Mouse (Mus musculus) limb, embryonic 11.5 days (tissue): ENCODE measurements around the gene Gpr155. TPM values are rescaled to one million over a fixed set of nuclear protein-coding genes. Genes with fewer than 3 reads are reported as not detected.

Experiments
- ATAC-seq: fragments of 200-750 bp; cut with Nextera tagmentation; 2 replicates; pipeline ENCODE4 v1.8.0; 2017; ENCODE audit warnings: low read depth; ENCODE audit not compliant: insufficient number of reproducible peaks, low FRiP score, low TSS enrichment
- DNase-seq: peaks from one replicate; pipeline ENCODE4 v3.0.0-alpha.2; 2015; ENCODE audit warnings: low spot score
- H3K27ac ChIP-seq: fragments of 300-500 bp; sonication (generic); replicated peaks from 2 replicates; pipeline ENCODE4 v1.5.1; 2014; ENCODE audit warnings: low read depth, mild to moderate bottlenecking, low read length
- H3K27me3 ChIP-seq: fragments of 300-500 bp; sonication (generic); 2 replicates; pipeline ENCODE4 v1.6.1; 2014; ENCODE audit warnings: mild to moderate bottlenecking, low read length, mixed read lengths; ENCODE audit not compliant: control insufficient read depth, insufficient read depth
- H3K36me3 ChIP-seq: fragments of 300-500 bp; sonication (generic); 2 replicates; pipeline ENCODE4 v1.6.1; 2014; ENCODE audit warnings: mild to moderate bottlenecking, low read length, moderate library complexity, mixed read lengths; ENCODE audit not compliant: control insufficient read depth, insufficient read depth
- H3K4me1 ChIP-seq: fragments of 300-500 bp; sonication (generic); 2 replicates; pipeline ENCODE4 v1.6.1; 2014; ENCODE audit warnings: low read length, mixed read lengths; ENCODE audit not compliant: control insufficient read depth, insufficient read depth
- H3K4me2 ChIP-seq: fragments of 300-500 bp; sonication (generic); 2 replicates; pipeline ENCODE4 v1.6.1; 2014; ENCODE audit warnings: low read depth, mild to moderate bottlenecking, moderate library complexity; ENCODE audit not compliant: severe bottlenecking
- H3K4me3 ChIP-seq: fragments of 300-500 bp; sonication (generic); 2 replicates; pipeline ENCODE4 v1.5.1; 2014; ENCODE audit warnings: low read depth, low read length
- H3K9ac ChIP-seq: fragments of 300-500 bp; sonication (generic); 2 replicates; pipeline ENCODE4 v1.6.1; 2014; ENCODE audit warnings: mild to moderate bottlenecking, low read length
- H3K9me3 ChIP-seq: fragments of 300-500 bp; sonication (generic); 2 replicates; pipeline ENCODE4 v1.6.1; 2016; ENCODE audit warnings: low read length; ENCODE audit not compliant: control insufficient read depth
- WGBS: fragments of 180-500 bp; shearing (Covaris S2); extraction: QIAGEN DNeasy Blood & Tissue Kit; methylation state at CpG from one replicate; pipeline ENCODE4 v1.1.7; 2014; 5-methylcytosine and 5-hydroxymethylcytosine counted together
- polyA plus RNA-seq: library from polyadenylated mRNA; unstranded; fragments of >200 nt; fragmentation: Nextera tagmentation; extraction: Ambion mirVana; gene quantifications from 2 replicates; pipeline ENCODE4 v1.2.1, GENCODE M21; 2014

Gene Gpr155
- polyA plus RNA-seq, 1 experiment from 2014 or later, result 3.7 TPM

GRCm38 (mm10) chr2:73338415-73338814, 48.0 kb downstream of the Gpr155 start:
- Histone ChIP-seq H3K27ac (no peak overlapping the region), H3K27me3 (no peaks in the 10 kb centered on the region), H3K36me3 (no peaks in the 10 kb centered on the region), H3K9ac (no peak overlapping the region), H3K4me3 (no peak overlapping the region), H3K4me1 (no peaks in the 10 kb centered on the region), H3K9me3 (no peaks in the 10 kb centered on the region), H3K4me2 (no peak overlapping the region)
- WGBS, result 67% methylated on average over 8 of the region's 8 CpGs
- no peak for ATAC-seq
- no peak for DNase-seq

GRCm38 (mm10) chr2:73335949-73336348, 50.4 kb downstream of the Gpr155 start:
- H3K4me3 ChIP-seq, result no peak overlapping the region
- DNase-seq (no peak), ATAC-seq (no peak)
- H3K4me1 ChIP-seq, result no peaks in the 10 kb centered on the region
- no peaks in the 10 kb centered on the region for H3K27me3 ChIP-seq
- no peaks in the 10 kb centered on the region for H3K36me3 ChIP-seq
- H3K9me3 ChIP-seq, result no peaks in the 10 kb centered on the region
- no peak overlapping the region for H3K9ac ChIP-seq
- no peak overlapping the region for H3K4me2 ChIP-seq
- H3K27ac ChIP-seq, result no peak overlapping the region
- WGBS, result 89% methylated on average over 3 of the region's 3 CpGs

- DNase-seq, result no peak
- Histone ChIP-seq H3K4me2 (no peak overlapping the region), H3K27ac (no peak overlapping the region), H3K27me3 (no peaks in the 10 kb centered on the region), H3K9me3 (no peaks in the 10 kb centered on the region), H3K4me3 (no peak overlapping the region), H3K36me3 (no peaks in the 10 kb centered on the region), H3K4me1 (no peaks in the 10 kb centered on the region), H3K9ac (no peak overlapping the region)
- no peak for ATAC-seq
- WGBS, result 85% methylated on average over 5 of the region's 5 CpGs
These were observed 60.5 kb downstream of the Gpr155 start for GRCm38 (mm10) chr2:73325871-73326270.

GRCm38 (mm10) chr2:73322991-73323390, 63.4 kb downstream of the Gpr155 start:
- no peak overlapping the region for H3K4me3 ChIP-seq
- H3K4me2 ChIP-seq, result no peak overlapping the region
- no peak overlapping the region for H3K9ac ChIP-seq
- no peak for DNase-seq
- H3K36me3 ChIP-seq, result no peaks in the 10 kb centered on the region
- no peaks in the 10 kb centered on the region for H3K27me3 ChIP-seq
- no peaks in the 10 kb centered on the region for H3K9me3 ChIP-seq
- 52% methylated on average over 12 of the region's 12 CpGs for WGBS
- H3K27ac ChIP-seq, result no peak overlapping the region
- ATAC-seq, result no peak
- no peaks in the 10 kb centered on the region for H3K4me1 ChIP-seq

GRCm38 (mm10) chr2:73319218-73319617, 67.2 kb downstream of the Gpr155 start:
- no peak overlapping the region for H3K4me2 ChIP-seq
- H3K36me3 ChIP-seq, result no peaks in the 10 kb centered on the region
- H3K9me3 ChIP-seq, result no peaks in the 10 kb centered on the region
- DNase-seq (no peak), ATAC-seq (no peak)
- no peak overlapping the region for H3K4me3 ChIP-seq
- H3K27me3 ChIP-seq, result no peaks in the 10 kb centered on the region
- H3K4me1 ChIP-seq, result no peaks in the 10 kb centered on the region
- no peak overlapping the region for H3K27ac ChIP-seq
- 92% methylated on average over 5 of the region's 5 CpGs for WGBS
- no peak overlapping the region for H3K9ac ChIP-seq

- WGBS, result 91% methylated on average over 9 of the region's 9 CpGs
- Histone ChIP-seq H3K4me1 (no peaks in the 10 kb centered on the region), H3K36me3 (no peaks in the 10 kb centered on the region), H3K9me3 (no peaks in the 10 kb centered on the region), H3K27ac (no peak overlapping the region), H3K4me3 (no peak overlapping the region), H3K27me3 (no peaks in the 10 kb centered on the region), H3K9ac (no peak overlapping the region), H3K4me2 (no peak overlapping the region)
- ATAC-seq, result no peak
- no peak for DNase-seq
These were observed 68.9 kb downstream of the Gpr155 start for GRCm38 (mm10) chr2:73317426-73317825.

- WGBS, result 98% methylated on average over 3 of the region's 3 CpGs
- H3K4me3 ChIP-seq, result no peak overlapping the region
These were observed 72.1 kb downstream of the Gpr155 start for GRCm38 (mm10) chr2:73314311-73314710.

GRCm38 (mm10) chr2:73313117-73313501, 73.3 kb downstream of the Gpr155 start:
- peaks cover 8% of the 10 kb centered on the region for H3K36me3 ChIP-seq
- WGBS, result 50% methylated on average over 14 of the region's 14 CpGs
- H3K27ac ChIP-seq, result no peak overlapping the region
- ATAC-seq (no peak), DNase-seq (peak; percentile 36)
- H3K4me1 ChIP-seq, result no peaks in the 10 kb centered on the region
- H3K9me3 ChIP-seq, result no peaks in the 10 kb centered on the region
- peak overlapping the region; percentile 84 for H3K4me3 ChIP-seq
- no peak overlapping the region for H3K9ac ChIP-seq
- H3K4me2 ChIP-seq, result peak overlapping the region; percentile 79
- no peaks in the 10 kb centered on the region for H3K27me3 ChIP-seq

More at GRCm38 (mm10) chr2:73314311-73314710, 72.1 kb downstream of the Gpr155 start:
- no peaks in the 10 kb centered on the region for H3K27me3 ChIP-seq
- H3K4me1 ChIP-seq, result no peaks in the 10 kb centered on the region
- H3K9me3 ChIP-seq, result no peaks in the 10 kb centered on the region
- no peak for ATAC-seq
- H3K27ac ChIP-seq, result no peak overlapping the region
- DNase-seq, result no peak
- H3K36me3 ChIP-seq, result peaks cover 5% of the 10 kb centered on the region; the same call in 1 of the 2 replicates
- no peak overlapping the region for H3K4me2 ChIP-seq
- no peak overlapping the region for H3K9ac ChIP-seq
